In the genomic region with DNA sequence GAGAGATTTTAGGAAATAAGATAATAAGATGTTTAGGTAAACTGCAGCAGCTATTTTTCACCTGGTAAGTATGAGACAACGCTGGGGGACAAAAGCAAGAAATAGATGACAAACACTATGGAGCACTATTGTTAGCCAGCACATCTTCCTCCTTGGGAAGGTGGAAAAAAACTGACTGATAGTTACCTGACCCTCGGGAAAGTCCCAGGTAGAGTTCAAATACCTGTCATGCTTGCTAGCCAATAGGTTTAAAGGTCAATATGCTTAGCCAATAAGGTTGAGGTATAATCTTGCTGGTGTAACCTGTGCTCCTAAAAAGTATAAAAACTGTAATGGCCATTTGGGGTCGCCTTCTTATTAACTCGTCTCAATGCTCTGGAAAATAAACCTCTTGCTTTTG, we compare ENCODE assay signal across 8 mouse cellular contexts. TPM values are rescaled to one million over a fixed set of nuclear protein-coding genes. Genes with fewer than 3 reads are reported as not detected.
DNase-seq lines count a peak whose midpoint lies in the region; ATAC-seq and TF ChIP-seq lines count a peak whose summit lies in the region.

No protein-coding gene starts in this region.

- peak overlapping the region; percentile 89 for H3K4me3 ChIP-seq in kidney, embryonic 14.5 days (ENCODE audit: low read length)
- peak overlapping the region; percentile 87 for H3K4me3 ChIP-seq in embryonic facial prominence, embryonic 12.5 days
- peak overlapping the region; percentile 77 for H3K4me3 ChIP-seq in intestine, embryonic 15.5 days (replicated peaks)
- peak overlapping the region; percentile 61 for H3K4me3 ChIP-seq in myocyte

- no peaks in the 10 kb centered on the region for H3K36me3 ChIP-seq in kidney, embryonic 14.5 days (ENCODE audit: control insufficient read depth, insufficient read depth, low read length)
- peaks cover 3% of the 10 kb centered on the region; the same call in 1 of the 2 replicates for H3K36me3 ChIP-seq in embryonic facial prominence, embryonic 12.5 days
- H3K36me3 ChIP-seq in intestine, embryonic 15.5 days: no peaks in the 10 kb centered on the region
- no peaks in the 10 kb centered on the region for H3K36me3 ChIP-seq in myocyte (ENCODE audit: control insufficient read depth, insufficient read depth)

- no peaks in the 10 kb centered on the region for H3K9me3 ChIP-seq in kidney, embryonic 14.5 days (ENCODE audit: control insufficient read depth, low read length)
- no peaks in the 10 kb centered on the region for H3K9me3 ChIP-seq in embryonic facial prominence, embryonic 12.5 days
- no peaks in the 10 kb centered on the region for H3K9me3 ChIP-seq in intestine, embryonic 15.5 days

- TF ChIP-seq POLR2A in myocyte (IDR thresholded peaks at IDR 0.05; ENCODE audit: insufficient read length, low read depth): no peak

- H3K4me2 ChIP-seq in kidney, embryonic 14.5 days (replicated peaks; ENCODE audit: low read depth, low read length): peak overlapping the region; percentile 74
- H3K4me2 ChIP-seq in embryonic facial prominence, embryonic 12.5 days (replicated peaks): peak overlapping the region; percentile 60
- peak overlapping the region; percentile 70 for H3K4me2 ChIP-seq in intestine, embryonic 15.5 days (replicated peaks)
- peak overlapping the region; percentile 93 for H3K4me2 ChIP-seq in myocyte (ENCODE audit: low read depth)

- no peaks in the 10 kb centered on the region for H3K27me3 ChIP-seq in kidney, embryonic 14.5 days (ENCODE audit: control insufficient read depth, insufficient read depth, low read length)
- H3K27me3 ChIP-seq in embryonic facial prominence, embryonic 12.5 days: no peaks in the 10 kb centered on the region
- H3K27me3 ChIP-seq in intestine, embryonic 15.5 days (replicated peaks): no peaks in the 10 kb centered on the region
- H3K27me3 ChIP-seq in myocyte (ENCODE audit: control insufficient read depth, insufficient read depth, insufficient read length): no peaks in the 10 kb centered on the region

- peaks cover 8% of the 10 kb centered on the region for H3K4me1 ChIP-seq in kidney, embryonic 14.5 days (ENCODE audit: control insufficient read depth, insufficient read depth, low read length)
- peaks cover 7% of the 10 kb centered on the region; the same call in 1 of the 2 replicates for H3K4me1 ChIP-seq in embryonic facial prominence, embryonic 12.5 days
- peaks cover 4% of the 10 kb centered on the region; the same call in 1 of the 2 replicates for H3K4me1 ChIP-seq in intestine, embryonic 15.5 days (replicated peaks)

- DNase-seq in kidney, postnatal 10 days: no peak
- no peak for DNase-seq in right cerebral cortex, postnatal 10 days (ENCODE audit: low spot score in 2 of 2)
- DNase-seq in cerebellum, adult 11-12 months: no peak
- no peak for DNase-seq in gastrocnemius, postnatal 25 days

- peak overlapping the region; percentile 37; the same call in 1 of the 2 replicates for H3K9ac ChIP-seq in kidney, embryonic 14.5 days (ENCODE audit: low read depth, low read length)
- H3K9ac ChIP-seq in embryonic facial prominence, embryonic 12.5 days: no peak overlapping the region
- peak overlapping the region; percentile 44 for H3K9ac ChIP-seq in intestine, embryonic 15.5 days

- WGBS in kidney, embryonic 14.5 days: 15% methylated on average over 4 of the region's 4 CpGs
- 18% methylated on average over 4 of the region's 4 CpGs for WGBS in embryonic facial prominence, embryonic 12.5 days
- WGBS in intestine, embryonic 15.5 days: 22% methylated on average over 4 of the region's 4 CpGs

- H3K27ac ChIP-seq in kidney, embryonic 14.5 days (ENCODE audit: low read depth, low read length): no peak overlapping the region
- no peak overlapping the region for H3K27ac ChIP-seq in embryonic facial prominence, embryonic 12.5 days
- H3K27ac ChIP-seq in intestine, embryonic 15.5 days: no peak overlapping the region

- peaks cover 14% of the 10 kb centered on the region for H3K79me2 ChIP-seq in myocyte (ENCODE audit: control insufficient read depth, insufficient read depth)

- peak overlapping the region; percentile 13 for H3ac ChIP-seq in myocyte (ENCODE audit: control insufficient read depth, insufficient read length)

- no peak for ATAC-seq in kidney, embryonic 14.5 days (ENCODE audit: low FRiP score, low TSS enrichment)
- no peak for ATAC-seq in embryonic facial prominence, embryonic 12.5 days (ENCODE audit: insufficient number of reproducible peaks, insufficient read depth, low FRiP score, low TSS enrichment)
- ATAC-seq in intestine, embryonic 15.5 days: no peak

TF ChIP-seq in myocyte, 11 proteins besides CTCF, POLR2A, EP300 and RAD21:
- TF ChIP-seq POLR2AphosphoS2 (IDR thresholded peaks at IDR 0.05; ENCODE audit: insufficient read length, low read depth) (no peak), SRF (IDR thresholded peaks at IDR 0.05; ENCODE audit: control insufficient read depth, insufficient read length, low read depth) (no peak), TCF12 (IDR thresholded peaks at IDR 0.05; ENCODE audit: insufficient read depth, poor library complexity, severe bottlenecking) (no peak), MYOG (IDR thresholded peaks at IDR 0.05; ENCODE audit: control insufficient read depth in 1 of 3, insufficient read depth in 1 of 3, insufficient read length in 2 of 3, low read depth in 2 of 3) (no peak), E2F4 (IDR thresholded peaks at IDR 0.05; ENCODE audit: insufficient read depth) (no peak), REST (IDR thresholded peaks at IDR 0.05; ENCODE audit: insufficient read depth, insufficient read length) (no peak), CEBPB (IDR thresholded peaks at IDR 0.05; ENCODE audit: insufficient read depth, poor library complexity, severe bottlenecking) (no peak), MYOD1 (IDR thresholded peaks at IDR 0.05; ENCODE audit: control insufficient read depth in 1 of 3, insufficient read length in 2 of 3, low read depth in 2 of 3) (no peak), USF1 (IDR thresholded peaks at IDR 0.05; ENCODE audit: low read depth) (no peak), TCF3 (IDR thresholded peaks at IDR 0.05; ENCODE audit: insufficient read length, low read depth) (no peak), MAX (IDR thresholded peaks at IDR 0.05; ENCODE audit: low read depth) (no peak)

RNA-seq across cellular contexts. Expression of gene Zfp950, which starts 0.7 kb away (rescaled TPM):
- 41.7 and 54.0 TPM in 2 replicates for polyA plus RNA-seq in kidney, embryonic 14.5 days (2014; fragmentation: Nextera tagmentation; extraction: Ambion mirVana)
- 52.7 and 56.6 TPM in 2 replicates for polyA plus RNA-seq in embryonic facial prominence, embryonic 12.5 days (2016; fragmentation: Nextera tagmentation; extraction: Ambion mirVana)
- polyA plus RNA-seq in intestine, embryonic 15.5 days (2015; fragmentation: Nextera tagmentation; extraction: Ambion mirVana): 32.8 and 38.1 TPM in 2 replicates
- polyA plus RNA-seq in myocyte (2012; fragmentation: generic; extraction: Trizol): 4.1 TPM
- 1 to 10 TPM; 7.0 to 8.5 TPM for total RNA-seq in gastrocnemius, postnatal 25 days (2021)

RNA-seq across cellular contexts. Expression of gene Gm7102, which starts 34.8 kb away (rescaled TPM):
- polyA plus RNA-seq in kidney, embryonic 14.5 days (2014; fragmentation: Nextera tagmentation; extraction: Ambion mirVana): 0.23 and 0.28 TPM in 2 replicates
- 0.20 and 0.33 TPM in 2 replicates for polyA plus RNA-seq in embryonic facial prominence, embryonic 12.5 days (2016; fragmentation: Nextera tagmentation; extraction: Ambion mirVana)
- polyA plus RNA-seq in intestine, embryonic 15.5 days (2015; fragmentation: Nextera tagmentation; extraction: Ambion mirVana): 0.16 TPM in 1 of 2 replicates, not detected in the other
- not detected for polyA plus RNA-seq in myocyte (2012; fragmentation: generic; extraction: Trizol)
- total RNA-seq in gastrocnemius, postnatal 25 days (2021): not detected

RNA-seq across cellular contexts. Expression of gene Gm6020, which starts 42.4 kb away (rescaled TPM):
- not detected in 2 replicates for polyA plus RNA-seq in kidney, embryonic 14.5 days (2014; fragmentation: Nextera tagmentation; extraction: Ambion mirVana)
- polyA plus RNA-seq in embryonic facial prominence, embryonic 12.5 days (2016; fragmentation: Nextera tagmentation; extraction: Ambion mirVana): not detected in 2 replicates
- not detected in 2 replicates for polyA plus RNA-seq in intestine, embryonic 15.5 days (2015; fragmentation: Nextera tagmentation; extraction: Ambion mirVana)
- polyA plus RNA-seq in myocyte (2012; fragmentation: generic; extraction: Trizol): not detected
- not detected for total RNA-seq in gastrocnemius, postnatal 25 days (2021)
